Mouse (Mus musculus) left cerebral cortex, adult 2 months (tissue): ENCODE measurements around the gene Olfr20. TPM values are rescaled to one million over a fixed set of nuclear protein-coding genes. Genes with fewer than 3 reads are reported as not detected.
"Not testable (repeated sequence)": the region's sequence is repeated elsewhere in the genome, so short reads cannot be mapped to it uniquely, and the experiment has no call there.

Experiments
- DNase-seq, 2 experiments: peaks; one replicate each; pipeline ENCODE4 v3.0.0; 2021 to 2022; ENCODE audit warnings: low spot score in 2 of 2, mixed read lengths in 1 of 2; ENCODE audit errors: extremely low spot score in 1 of 2
- H3K27ac ChIP-seq: fragments of 200-600 bp; 2 replicates; pipeline ENCODE4 v1.8.1; 2022
- H3K4me3 ChIP-seq: fragments of 200-600 bp; 2 replicates; pipeline ENCODE4 v1.8.1; 2022
- CTCF ChIP-seq: fragments of 200-600 bp; IDR thresholded peaks from 2 replicates; pipeline ENCODE4 v1.8.1; 2022; ENCODE audit warnings: antibody characterized with exemption, mild to moderate bottlenecking, moderate library complexity
- intact Hi-C: fragments of 180-260 bp; cut with DNase I; formaldehyde crosslinking; loops from one replicate; pipeline ENCODE4 v1.15.1; 2025
- long read RNA-seq, 2 experiments: library from polyadenylated mRNA; stranded (forward); transcript quantifications; one replicate each; pipeline ENCODE4 v2.0.0; 2021; ENCODE audit warnings: borderline mapping rate in 2 of 2
- total RNA-seq, 2 experiments: library from RNA; stranded (reverse); gene quantifications; 2 replicates each; pipeline ENCODE4 v1.2.3; 2021

The Olfr20 gene
- not detected for total RNA-seq
- long read RNA-seq, experiment 1, result 0 reads
- long read RNA-seq, experiment 2, result 0 reads

- intact Hi-C loops, result no loop called here
- H3K27ac ChIP-seq, result no peak within 1 kb of the TSS
- TF ChIP-seq CTCF, result no peak
- no peak within 1 kb of the TSS for H3K4me3 ChIP-seq
- no peak for DNase-seq
These were observed at the start of gene Olfr20 for GRCm38 (mm10) chr11:73350483-73350882. Gene Olfr20 (plus strand): TSS chr11:73350783.

- DNase-seq, result no peak
- intact Hi-C loops, result no loop called here
- peak overlapping the region; percentile 16; the same call in 1 of the 2 replicates for H3K27ac ChIP-seq
- TF ChIP-seq CTCF, result no peak
- no peak overlapping the region for H3K4me3 ChIP-seq
These were observed 47.5 kb upstream of the Olfr20 start for GRCm38 (mm10) chr11:73303123-73303522.

GRCm38 (mm10) chr11:73315961-73316360, 34.6 kb upstream of the Olfr20 start:
- intact Hi-C loops, result no loop called here

GRCm38 (mm10) chr11:73318581-73318980, 32.0 kb upstream of the Olfr20 start:
- intact Hi-C loops, H3K4me3 ChIP-seq, H3K27ac ChIP-seq, DNase-seq: not testable (repeated sequence)

More at GRCm38 (mm10) chr11:73315961-73316360, 34.6 kb upstream of the Olfr20 start:
- no peak overlapping the region for H3K4me3 ChIP-seq
- no peak overlapping the region for H3K27ac ChIP-seq
- no peak for TF ChIP-seq CTCF
- DNase-seq, result no peak

- H3K4me3 ChIP-seq, H3K27ac ChIP-seq, DNase-seq, intact Hi-C loops: not testable (repeated sequence)
These were observed 29.5 kb upstream of the Olfr20 start for GRCm38 (mm10) chr11:73321064-73321463.

GRCm38 (mm10) chr11:73323906-73324830, 26.4 kb upstream of the Olfr20 start:
- no peak for TF ChIP-seq CTCF
- Histone ChIP-seq H3K4me3 (peak overlapping the region; percentile 26; the same call in 1 of the 2 replicates), H3K27ac (peak overlapping the region; percentile 66)
- no peak for DNase-seq
- intact Hi-C loops, result no loop called here

GRCm38 (mm10) chr11:73326485-73326886, 24.1 kb upstream of the Olfr20 start:
- intact Hi-C loops, result no loop called here
- no peak for DNase-seq
- Histone ChIP-seq H3K4me3 (no peak overlapping the region; the same call in 1 of the 2 replicates), H3K27ac (peak overlapping the region; percentile 10; the same call in 1 of the 2 replicates)
- no peak for TF ChIP-seq CTCF

- intact Hi-C loops, result no loop called here
- no peak overlapping the region for H3K4me3 ChIP-seq
- no peak for TF ChIP-seq CTCF
- H3K27ac ChIP-seq, result no peak overlapping the region
- DNase-seq, result no peak
These were observed 23.2 kb upstream of the Olfr20 start for GRCm38 (mm10) chr11:73327361-73327760.

GRCm38 (mm10) chr11:73329442-73329841, 21.1 kb upstream of the Olfr20 start, which contains the start of the genes Aspa, Gm49340 and Spata22:
Gene Aspa (minus strand): TSS chr11:73329596.
Gene Gm49340 (plus strand): TSS chr11:73329741.
Gene Spata22 (plus strand): TSS chr11:73329741.
- H3K4me3 ChIP-seq, result no peak within 1 kb of the TSS
- intact Hi-C loops, result no loop called here
- no peak for TF ChIP-seq CTCF

GRCm38 (mm10) chr11:73333357-73333756, 17.2 kb upstream of the Olfr20 start:
- no peak for DNase-seq
- H3K4me3 ChIP-seq, result no peak overlapping the region
- no peak for TF ChIP-seq CTCF
- H3K27ac ChIP-seq, result no peak overlapping the region
- intact Hi-C loops, result no loop called here

More at GRCm38 (mm10) chr11:73329442-73329841, 21.1 kb upstream of the Olfr20 start, which contains the start of the genes Aspa, Gm49340 and Spata22:
- DNase-seq, result no peak
- H3K27ac ChIP-seq, result no peak within 1 kb of the TSS

GRCm38 (mm10) chr11:73336919-73337318, 13.7 kb upstream of the Olfr20 start:
- H3K27ac ChIP-seq, result no peak overlapping the region

GRCm38 (mm10) chr11:73370946-73371345, 20.4 kb downstream of the Olfr20 start, which contains the start of gene Olfr376:
Gene Olfr376 (plus strand): TSS chr11:73371246.
- no peak for TF ChIP-seq CTCF
- intact Hi-C loops, result no loop called here
- H3K27ac ChIP-seq, result no peak within 1 kb of the TSS
- H3K4me3 ChIP-seq, result no peak within 1 kb of the TSS
- DNase-seq, result no peak

More at GRCm38 (mm10) chr11:73336919-73337318, 13.7 kb upstream of the Olfr20 start:
- intact Hi-C loops, result no loop called here
- H3K4me3 ChIP-seq, result no peak overlapping the region
- TF ChIP-seq CTCF, result no peak
- no peak for DNase-seq
